8 mouse cellular contexts compared by ENCODE assay signal in genomic region chr5:128439828-128440227, GRCm38 (mm10). TPM values are rescaled to one million over a fixed set of nuclear protein-coding genes. Genes with fewer than 3 reads are reported as not detected.
DNase-seq lines count a peak whose midpoint lies in the region.

No protein-coding gene starts in this region.

- peak; percentile 41 for DNase-seq in ovary, postnatal 10 days (ENCODE audit: low spot score)
- DNase-seq in ovary, adult 18-20 months (ENCODE audit: low spot score), result no peak
- DNase-seq in cerebellum, postnatal 14 days, result peak; percentile 85 to 90
- DNase-seq in frontal cortex, postnatal 36 days (ENCODE audit: low spot score in 2 of 2), result peak; percentile 78 to 81
- DNase-seq in layer of hippocampus, postnatal 10 days (ENCODE audit: low spot score in 2 of 2), result peak; percentile 76 to 84
- peak; percentile 51 for DNase-seq in lung, postnatal 36 days
- DNase-seq in right cerebral cortex, postnatal 10 days (ENCODE audit: low spot score in 2 of 2), result peak; percentile 72 to 80
- DNase-seq in natural killer cell, adult 2 months (ENCODE audit: low spot score in 2 of 2), result no peak

RNA-seq across cellular contexts. Expression of gene Tmem132d, which starts 7.0 kb away (rescaled TPM):
- total RNA-seq in layer of hippocampus, postnatal 10 days (2021), result 10 to 100 TPM; 14.3 to 16.3 TPM

Comparison
In these comparisons a context has a peak if more than half of its experiments do, and no peak if none do; other contexts are left out.
1. DNase-seq: peak in ovary, postnatal 10 days (single experiment), cerebellum, postnatal 14 days (2 of 2), frontal cortex, postnatal 36 days (2 of 2), layer of hippocampus, postnatal 10 days (2 of 2), lung, postnatal 36 days (single experiment) and right cerebral cortex, postnatal 10 days (2 of 2); none in ovary, adult 18-20 months (single experiment) and natural killer cell, adult 2 months (0 of 2).